Mouse (Mus musculus): Measurements from ENCODE around the gene Sp3. TPM values are rescaled to one million over a fixed set of nuclear protein-coding genes. Genes with fewer than 3 reads are reported as not detected.

Gene Sp3
- total RNA-seq, 1 experiment = 60.6 TPM

DNA sequence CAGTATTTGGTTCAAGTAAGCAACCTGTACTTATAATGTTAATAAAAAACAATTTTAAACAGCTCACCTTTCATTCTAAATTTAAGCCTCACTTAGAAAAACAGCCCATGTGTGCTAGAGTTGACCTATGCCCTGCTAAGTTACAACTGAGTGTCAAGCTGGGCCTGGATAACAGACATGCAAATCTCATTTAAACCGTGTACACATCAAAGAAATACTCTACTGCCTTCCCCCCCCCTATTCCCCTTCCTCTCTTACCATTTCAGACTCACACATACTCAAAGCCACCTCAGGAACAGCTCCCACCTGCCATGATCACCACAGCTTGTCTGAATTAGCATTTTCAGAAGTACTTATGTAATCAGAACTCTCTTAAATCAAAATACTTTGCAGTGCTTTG is 44.3 kb downstream of the Sp3 start:
- peaks cover 4% of the 10 kb centered on the region for H3K36me3 ChIP-seq (ENCODE audit: control insufficient read depth, insufficient read depth, low read length, poor library complexity, severe bottlenecking)
- no peak overlapping the region for H3K27ac ChIP-seq (ENCODE audit: insufficient read depth, low read depth, low read length, poor library complexity, severe bottlenecking)
- DNase-seq (ENCODE audit: low read depth, low spot score) = no peak
- H3K9me3 ChIP-seq (ENCODE audit: control insufficient read depth, insufficient read depth, low read depth, low read length) = no peaks in the 10 kb centered on the region
- H3K4me3 ChIP-seq (ENCODE audit: insufficient read depth in 1 of 2, low read depth in 1 of 2, low read length in 2 of 2, poor library complexity in 1 of 2, severe bottlenecking in 1 of 2) = no peak overlapping the region
- TF ChIP-seq CHD2 (IDR thresholded peaks at IDR 0.05; ENCODE audit: low read depth, low read length) (no peak), HCFC1 (IDR thresholded peaks at IDR 0.05; ENCODE audit: borderline replicate concordance, insufficient read depth, low read length) (no peak), ZC3H11A (IDR thresholded peaks at IDR 0.05; ENCODE audit: borderline replicate concordance, low read depth, low read length) (no peak), ZNF384 (IDR thresholded peaks at IDR 0.05; ENCODE audit: low read depth, low read length) (no peak), MAFK (IDR thresholded peaks at IDR 0.05; ENCODE audit: insufficient read depth, low read depth, low read length) (no peak)
- H3K4me1 ChIP-seq (ENCODE audit: control insufficient read depth in 2 of 2, insufficient read depth in 2 of 2, low read length in 2 of 2, poor library complexity in 1 of 2) = peaks cover 4 to 7% of the 10 kb centered on the region in 2 experiments; a peak in 2 of 4 replicates
- H3K9ac ChIP-seq (ENCODE audit: insufficient read depth, low read depth, low read length, poor library complexity, severe bottlenecking) = no peak overlapping the region
- in situ Hi-C loops (cut with MboI; ENCODE audit: low sequenced_read_pairs in 2 of 2, unreplicated experiment in 2 of 2) = no loop called here

DNA sequence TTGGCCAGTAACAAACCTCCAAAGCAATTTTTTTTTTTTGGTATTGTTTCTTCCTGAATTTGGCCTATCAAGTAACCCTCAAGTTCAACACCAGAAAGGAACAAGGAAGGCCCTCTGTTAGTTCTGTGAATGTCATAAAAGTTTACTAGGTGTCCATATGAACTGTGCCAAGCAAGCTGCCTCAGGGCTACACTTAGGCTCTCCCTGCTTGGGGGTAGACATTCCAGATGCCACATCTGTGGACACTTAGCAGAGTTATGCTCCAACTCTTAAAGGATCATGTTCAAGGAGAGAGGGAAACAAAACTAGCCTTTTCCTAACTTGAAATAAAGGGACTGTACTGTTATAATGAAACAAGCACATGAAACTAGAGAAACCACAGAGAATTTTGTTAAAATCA is 48.1 kb downstream of the Sp3 start:
- Histone ChIP-seq H3K27ac (ENCODE audit: insufficient read depth, low read depth, low read length, poor library complexity, severe bottlenecking) (no peak overlapping the region), H3K9me3 (ENCODE audit: control insufficient read depth, insufficient read depth, low read depth, low read length) (no peaks in the 10 kb centered on the region), H3K4me1 (ENCODE audit: control insufficient read depth in 2 of 2, insufficient read depth in 2 of 2, low read length in 2 of 2, poor library complexity in 1 of 2) (peaks cover 4 to 7% of the 10 kb centered on the region in 2 experiments; a peak in 2 of 4 replicates), H3K36me3 (ENCODE audit: control insufficient read depth, insufficient read depth, low read length, poor library complexity, severe bottlenecking) (peaks cover 2% of the 10 kb centered on the region), H3K4me3 (ENCODE audit: insufficient read depth in 1 of 2, low read depth in 1 of 2, low read length in 2 of 2, poor library complexity in 1 of 2, severe bottlenecking in 1 of 2) (no peak overlapping the region), H3K9ac (ENCODE audit: insufficient read depth, low read depth, low read length, poor library complexity, severe bottlenecking) (no peak overlapping the region)
- no peak for DNase-seq (ENCODE audit: low read depth, low spot score)
- TF ChIP-seq ZC3H11A (IDR thresholded peaks at IDR 0.05; ENCODE audit: borderline replicate concordance, low read depth, low read length) = no peak
- no peak for TF ChIP-seq CHD2 (IDR thresholded peaks at IDR 0.05; ENCODE audit: low read depth, low read length)
- TF ChIP-seq MAFK (IDR thresholded peaks at IDR 0.05; ENCODE audit: insufficient read depth, low read depth, low read length) = no peak
- no peak for TF ChIP-seq HCFC1 (IDR thresholded peaks at IDR 0.05; ENCODE audit: borderline replicate concordance, insufficient read depth, low read length)
- no peak for TF ChIP-seq ZNF384 (IDR thresholded peaks at IDR 0.05; ENCODE audit: low read depth, low read length)
- in situ Hi-C loops (cut with MboI; ENCODE audit: low sequenced_read_pairs in 2 of 2, unreplicated experiment in 2 of 2) = no loop called here

DNA sequence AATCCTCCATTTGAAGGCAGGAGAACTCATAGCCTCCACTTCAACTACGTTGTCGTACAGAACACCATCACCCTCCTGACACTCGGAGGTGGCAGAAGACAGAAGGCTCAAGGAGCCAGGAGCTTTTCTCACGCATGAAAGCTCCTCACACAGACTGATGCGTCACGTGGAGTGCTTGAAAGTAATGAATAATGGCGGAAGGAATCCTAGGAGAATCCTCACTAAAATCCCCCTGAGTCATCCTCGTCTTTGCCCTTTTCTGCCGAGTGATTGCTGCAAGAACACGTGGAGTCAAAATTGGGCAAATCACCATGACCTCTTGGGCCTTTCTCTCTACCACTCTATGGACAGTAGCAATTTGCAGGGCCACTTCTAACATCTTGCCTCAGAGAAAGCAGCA is 55.3 kb downstream of the Sp3 start:
- TF ChIP-seq CHD2 (IDR thresholded peaks at IDR 0.05; ENCODE audit: low read depth, low read length) = no peak
- no peak for TF ChIP-seq MAFK (IDR thresholded peaks at IDR 0.05; ENCODE audit: insufficient read depth, low read depth, low read length)
- no peak for TF ChIP-seq ZNF384 (IDR thresholded peaks at IDR 0.05; ENCODE audit: low read depth, low read length)
- Histone ChIP-seq H3K4me3 (ENCODE audit: insufficient read depth in 1 of 2, low read depth in 1 of 2, low read length in 2 of 2, poor library complexity in 1 of 2, severe bottlenecking in 1 of 2) (no peak overlapping the region), H3K9me3 (ENCODE audit: control insufficient read depth, insufficient read depth, low read depth, low read length) (no peaks in the 10 kb centered on the region), H3K27ac (ENCODE audit: insufficient read depth, low read depth, low read length, poor library complexity, severe bottlenecking) (no peak overlapping the region), H3K4me1 (ENCODE audit: control insufficient read depth in 2 of 2, insufficient read depth in 2 of 2, low read length in 2 of 2, poor library complexity in 1 of 2) (no peaks in the 10 kb centered on the region), H3K36me3 (ENCODE audit: control insufficient read depth, insufficient read depth, low read length, poor library complexity, severe bottlenecking) (no peaks in the 10 kb centered on the region), H3K9ac (ENCODE audit: insufficient read depth, low read depth, low read length, poor library complexity, severe bottlenecking) (no peak overlapping the region)
- in situ Hi-C loops (cut with MboI; ENCODE audit: low sequenced_read_pairs in 2 of 2, unreplicated experiment in 2 of 2) = no loop called here
- DNase-seq (ENCODE audit: low read depth, low spot score) = no peak

DNA sequence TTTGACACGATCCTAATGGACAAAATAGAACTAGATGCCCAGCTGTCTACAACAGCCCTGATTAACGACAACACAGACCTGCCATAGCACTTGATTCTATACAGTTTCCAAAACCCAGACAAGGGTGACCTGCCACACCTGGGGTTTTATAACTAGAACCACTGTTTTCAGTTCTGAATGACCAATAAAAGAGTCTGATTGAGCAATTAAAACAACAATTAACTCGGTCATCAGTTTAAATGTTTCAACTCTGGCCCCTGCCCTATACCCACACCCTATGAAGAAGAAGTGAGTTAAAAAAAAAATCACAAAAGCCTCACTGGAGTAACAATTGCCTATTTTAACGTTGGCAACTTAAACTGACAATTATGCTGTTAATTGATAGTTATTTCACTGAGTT is 64.1 kb downstream of the Sp3 start:
- in situ Hi-C loops (cut with MboI; ENCODE audit: low sequenced_read_pairs in 2 of 2, unreplicated experiment in 2 of 2) = no loop called here

More for the DNA sequence above, 64.1 kb downstream of the Sp3 start:
- H3K27ac ChIP-seq (ENCODE audit: insufficient read depth, low read depth, low read length, poor library complexity, severe bottlenecking) = no peak overlapping the region
- TF ChIP-seq CHD2 (IDR thresholded peaks at IDR 0.05; ENCODE audit: low read depth, low read length) (no peak), ZNF384 (IDR thresholded peaks at IDR 0.05; ENCODE audit: low read depth, low read length) (no peak), MAFK (IDR thresholded peaks at IDR 0.05; ENCODE audit: insufficient read depth, low read depth, low read length) (no peak), ZC3H11A (IDR thresholded peaks at IDR 0.05; ENCODE audit: borderline replicate concordance, low read depth, low read length) (no peak), HCFC1 (IDR thresholded peaks at IDR 0.05; ENCODE audit: borderline replicate concordance, insufficient read depth, low read length) (no peak)
- no peaks in the 10 kb centered on the region for H3K4me1 ChIP-seq (ENCODE audit: control insufficient read depth in 2 of 2, insufficient read depth in 2 of 2, low read length in 2 of 2, poor library complexity in 1 of 2)
- no peak overlapping the region for H3K4me3 ChIP-seq (ENCODE audit: insufficient read depth in 1 of 2, low read depth in 1 of 2, low read length in 2 of 2, poor library complexity in 1 of 2, severe bottlenecking in 1 of 2)
- H3K36me3 ChIP-seq (ENCODE audit: control insufficient read depth, insufficient read depth, low read length, poor library complexity, severe bottlenecking) = no peaks in the 10 kb centered on the region
- no peak overlapping the region for H3K9ac ChIP-seq (ENCODE audit: insufficient read depth, low read depth, low read length, poor library complexity, severe bottlenecking)
- H3K9me3 ChIP-seq (ENCODE audit: control insufficient read depth, insufficient read depth, low read depth, low read length) = no peaks in the 10 kb centered on the region
- no peak for DNase-seq (ENCODE audit: low read depth, low spot score)
